Mouse (Mus musculus) forebrain, embryonic 15.5 days (tissue): ENCODE measurements around the gene 2200002D01Rik. TPM values are rescaled to one million over a fixed set of nuclear protein-coding genes. Genes with fewer than 3 reads are reported as not detected.

ENCODE experiments used
- ATAC-seq: fragments of 200-750 bp; cut with Nextera tagmentation; replicated peaks from 2 replicates; pipeline ENCODE4 v1.8.0; 2017; ENCODE audit warnings: mild to moderate bottlenecking, moderate TSS enrichment, moderate library complexity
- H3K27ac ChIP-seq: fragments of 300-500 bp; sonication (generic); replicated peaks from 2 replicates; pipeline ENCODE4 v1.5.1; 2015; ENCODE audit warnings: mild to moderate bottlenecking, inconsistent platforms
- H3K27me3 ChIP-seq: fragments of 300-500 bp; sonication (generic); 2 replicates; pipeline ENCODE4 v1.6.1; 2015; ENCODE audit warnings: inconsistent platforms
- H3K36me3 ChIP-seq: fragments of 300-500 bp; sonication (generic); 2 replicates; pipeline ENCODE4 v1.6.1; 2015; ENCODE audit warnings: mild to moderate bottlenecking, inconsistent platforms
- H3K4me1 ChIP-seq: fragments of 300-500 bp; sonication (generic); 2 replicates; pipeline ENCODE4 v1.6.1; 2015; ENCODE audit warnings: inconsistent platforms
- H3K4me2 ChIP-seq: fragments of 300-500 bp; sonication (generic); replicated peaks from 2 replicates; pipeline ENCODE4 v1.6.1; 2015; ENCODE audit warnings: mild to moderate bottlenecking, inconsistent platforms
- H3K4me3 ChIP-seq: fragments of 300-500 bp; sonication (generic); 2 replicates; pipeline ENCODE4 v1.5.1; 2015; ENCODE audit warnings: mild to moderate bottlenecking, inconsistent platforms
- H3K9ac ChIP-seq: fragments of 300-500 bp; sonication (generic); replicated peaks from 2 replicates; pipeline ENCODE4 v1.6.1; 2015; ENCODE audit warnings: mild to moderate bottlenecking, inconsistent platforms
- H3K9me3 ChIP-seq: fragments of 300-500 bp; sonication (generic); 2 replicates; pipeline ENCODE4 v1.6.1; 2016; ENCODE audit warnings: inconsistent platforms
- WGBS: fragments of 180-500 bp; shearing (Covaris S2); methylation state at CpG from one replicate; pipeline ENCODE4 v1.1.7; 2015; ENCODE audit warnings: mixed read lengths; 5-methylcytosine and 5-hydroxymethylcytosine counted together
- polyA plus RNA-seq: library from polyadenylated mRNA; unstranded; fragments of >200 nt; fragmentation: Nextera tagmentation; extraction: Ambion mirVana; gene quantifications from 2 replicates; pipeline ENCODE4 v1.2.1, GENCODE M21; 2015

The 2200002D01Rik gene
- 0.95 TPM in 1 of 2 replicates, not detected in the other for polyA plus RNA-seq

DNA sequence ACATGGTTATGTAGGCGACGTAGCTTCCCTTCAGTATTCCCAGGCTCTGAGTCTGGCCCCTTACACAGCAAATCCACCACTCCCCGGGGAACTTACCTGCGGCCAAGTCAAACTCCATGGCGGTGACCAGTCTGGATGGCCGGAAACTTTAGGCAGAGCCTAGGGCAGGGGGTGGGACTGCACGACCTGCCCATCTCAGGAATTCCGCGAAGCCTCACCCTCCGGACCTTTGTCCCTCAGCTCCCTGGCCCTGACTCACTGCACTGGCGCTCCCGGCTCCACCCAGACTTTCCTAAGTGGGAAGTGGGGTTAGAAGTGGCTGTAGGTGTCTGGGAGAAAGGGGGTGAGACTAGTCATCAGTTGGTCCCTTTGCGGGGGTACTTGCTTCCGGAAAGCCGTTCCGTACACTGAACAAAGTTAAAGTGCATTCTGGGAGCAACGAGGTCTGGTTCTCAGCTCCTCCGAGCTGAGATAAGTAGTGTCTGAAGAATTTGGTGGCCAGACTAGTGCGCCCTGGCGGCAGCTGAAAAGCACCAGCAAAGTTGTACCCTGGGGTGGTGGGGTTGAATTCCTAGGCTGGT, at the start of gene 2200002D01Rik:
TSS of gene 2200002D01Rik (minus strand) at position 206 of the 581 bp plus-strand sequence.
- Histone ChIP-seq H3K4me2 (peak within 1 kb of the TSS; percentile 23), H3K27me3 (peaks cover 11% of the 10 kb centered on the region), H3K4me3 (0 out of 2 replicates have a peak within 1 kb of the TSS, but pooled peaks have one; percentile 7), H3K36me3 (0 out of 2 replicates have a peak, but pooled peaks cover 4% of the 10 kb centered on the region), H3K27ac (no peak within 1 kb of the TSS), H3K9me3 (no peaks in the 10 kb centered on the region), H3K4me1 (no peaks in the 10 kb centered on the region), H3K9ac (no peak within 1 kb of the TSS)
- 18% methylated on average over 20 of the region's 20 CpGs for WGBS
- ATAC-seq = no peak

DNA sequence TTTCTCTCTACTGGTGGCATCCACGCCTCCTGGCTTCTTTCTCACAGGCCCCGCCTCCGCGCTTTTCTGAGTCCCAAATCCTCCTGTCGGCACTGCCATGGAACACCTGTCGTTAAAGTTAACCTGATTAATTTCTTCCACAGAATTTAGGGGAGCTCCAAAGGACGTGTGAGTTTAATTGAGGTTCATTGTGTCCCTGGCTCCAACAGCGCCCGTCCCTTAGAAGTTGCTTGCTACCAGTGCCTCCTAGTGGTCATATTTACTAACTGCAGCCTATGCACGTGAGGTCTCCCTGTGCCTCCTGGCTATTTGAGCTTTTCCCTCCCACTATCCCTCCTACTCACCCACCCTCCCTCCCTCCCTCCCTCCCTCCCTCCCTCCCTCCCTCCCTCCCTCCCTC, 48.7 kb upstream of the 2200002D01Rik start:
- H3K4me2 ChIP-seq = 0 out of 2 replicates have a peak overlapping the region, but pooled peaks have one; percentile 16
- H3K27me3 ChIP-seq = no peaks in the 10 kb centered on the region
- ATAC-seq = no peak
- no peak overlapping the region for H3K9ac ChIP-seq
- H3K4me3 ChIP-seq = no peak overlapping the region
- WGBS = 9% methylated on average over 10 of the region's 10 CpGs
- no peak overlapping the region for H3K27ac ChIP-seq
- no peaks in the 10 kb centered on the region for H3K36me3 ChIP-seq
- no peaks in the 10 kb centered on the region for H3K9me3 ChIP-seq
- H3K4me1 ChIP-seq = peaks cover 22% of the 10 kb centered on the region

DNA sequence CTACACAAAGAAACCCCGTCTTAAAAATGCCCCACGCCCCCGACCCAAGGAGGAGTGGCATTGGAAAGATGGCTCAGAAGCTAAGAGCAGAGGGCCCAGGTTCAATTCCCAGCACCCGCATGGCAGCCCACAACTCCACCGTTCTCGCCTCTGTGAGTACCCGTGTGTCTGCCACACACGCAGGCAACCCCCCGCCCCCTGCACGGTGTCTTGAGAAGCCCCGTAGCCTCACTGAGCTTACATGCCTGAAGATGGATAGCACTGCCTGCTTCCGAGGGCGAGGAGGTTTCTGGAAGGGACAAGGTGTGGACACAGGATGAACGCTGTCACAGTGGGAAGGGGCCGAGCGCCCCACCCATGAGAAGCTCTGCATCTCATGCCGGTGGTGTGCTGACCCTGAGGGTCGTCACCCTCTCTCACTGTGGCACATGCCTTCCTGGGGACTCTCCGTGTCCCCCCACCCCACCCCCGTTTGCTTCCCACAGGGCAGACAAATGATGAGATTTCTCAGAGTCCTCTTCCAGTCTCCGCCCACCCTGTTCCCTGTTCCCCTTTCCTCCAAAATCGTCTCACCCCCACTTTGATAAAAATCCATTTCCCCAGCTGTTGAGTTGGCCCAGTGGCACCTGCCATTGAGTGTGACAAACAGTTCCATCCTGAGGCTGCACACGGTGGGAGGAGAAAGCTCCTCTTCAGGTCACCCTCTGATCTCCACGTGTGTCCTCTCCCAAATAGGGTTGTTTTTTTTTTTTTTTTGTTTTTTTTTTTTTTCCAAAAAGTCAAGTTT, 47.8 kb upstream of the 2200002D01Rik start:
- Histone ChIP-seq H3K36me3 (no peaks in the 10 kb centered on the region), H3K27me3 (no peaks in the 10 kb centered on the region), H3K9me3 (no peaks in the 10 kb centered on the region), H3K27ac (no peak overlapping the region), H3K4me1 (peaks cover 29% of the 10 kb centered on the region), H3K9ac (no peak overlapping the region), H3K4me2 (no peak overlapping the region), H3K4me3 (no peak overlapping the region)
- ATAC-seq = no peak
- 84% methylated on average over 24 of the region's 24 CpGs for WGBS

DNA sequence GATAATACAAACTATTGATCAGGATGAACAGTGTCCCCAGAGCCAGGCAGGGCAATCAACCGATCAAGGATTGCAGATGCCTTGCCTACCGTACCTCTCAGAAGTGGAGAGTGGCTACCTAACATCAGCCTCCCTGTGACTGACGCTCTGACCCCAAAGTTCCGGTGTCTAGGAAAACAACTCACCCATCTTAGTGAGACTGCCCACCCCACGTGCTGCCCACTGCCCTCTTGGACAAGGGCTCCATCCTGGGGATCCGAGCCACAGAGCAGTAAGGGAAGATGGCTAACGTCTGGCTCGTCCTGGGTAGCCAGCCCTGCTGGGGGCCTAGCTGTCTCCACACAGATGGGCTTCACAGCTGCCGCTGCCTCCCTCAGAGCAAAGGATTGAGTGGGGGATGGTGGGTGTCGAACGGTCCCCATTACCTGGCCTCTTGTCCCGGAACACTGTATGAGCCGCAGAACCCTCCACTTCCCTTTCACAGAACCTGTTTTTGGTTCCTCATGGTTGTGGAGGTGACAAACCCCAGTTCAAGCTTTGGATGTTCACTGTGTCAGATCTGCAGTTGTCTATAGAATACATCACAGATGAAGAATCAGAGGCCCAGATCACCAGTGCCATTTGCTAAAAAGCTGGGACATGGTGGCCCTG, 46.0 kb upstream of the 2200002D01Rik start:
- Histone ChIP-seq H3K9ac (no peak overlapping the region), H3K27me3 (no peaks in the 10 kb centered on the region), H3K4me1 (peaks cover 38% of the 10 kb centered on the region), H3K36me3 (no peaks in the 10 kb centered on the region), H3K4me2 (no peak overlapping the region), H3K27ac (no peak overlapping the region), H3K9me3 (no peaks in the 10 kb centered on the region), H3K4me3 (no peak overlapping the region)
- no peak for ATAC-seq
- WGBS = 75% methylated on average over 13 of the region's 13 CpGs

DNA sequence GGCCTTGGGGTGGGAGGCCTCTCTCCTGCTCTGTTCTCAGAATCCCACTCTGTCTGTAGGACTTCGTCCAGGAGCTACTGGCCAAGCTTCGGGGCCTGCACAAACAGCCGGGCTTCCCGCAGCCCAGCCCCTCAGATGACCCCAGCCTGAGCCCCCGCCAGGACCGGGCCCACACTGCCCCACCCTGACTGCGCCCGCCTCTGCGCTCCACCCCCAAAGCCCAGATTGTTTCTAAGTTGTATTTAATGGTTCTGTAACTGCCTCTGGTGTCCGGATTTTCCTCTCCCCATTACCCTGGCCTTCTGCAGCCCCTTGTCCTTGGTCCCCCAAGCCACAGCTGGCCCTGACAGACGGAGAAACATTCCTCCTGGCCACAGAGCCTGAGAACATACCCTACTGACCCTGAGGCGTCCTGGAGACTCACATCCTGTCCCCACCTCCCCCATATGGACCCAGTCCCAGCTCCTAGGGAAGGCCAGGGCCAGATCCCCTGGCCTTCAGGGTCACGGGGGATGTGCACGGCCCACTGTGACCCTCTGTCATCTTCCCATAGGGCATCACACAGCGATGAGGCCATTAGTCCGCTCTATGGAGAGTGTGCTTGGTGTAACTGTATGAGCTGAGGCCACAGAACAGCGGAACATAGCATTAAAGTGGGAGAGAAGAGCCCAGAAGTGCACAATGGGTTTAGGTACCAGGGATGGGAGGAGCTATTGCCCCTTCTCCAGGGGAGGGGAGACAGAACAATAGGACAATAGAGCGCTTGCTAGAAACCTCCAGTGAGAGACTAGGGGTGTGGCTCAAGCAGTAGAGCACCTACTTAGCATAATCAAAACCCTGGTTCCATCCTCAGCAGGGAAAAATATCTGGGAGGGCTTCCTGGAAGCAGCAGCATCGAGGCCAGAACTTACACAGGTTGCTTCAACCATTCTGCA, 45.1 kb upstream of the 2200002D01Rik start:
- peak overlapping the region; percentile 91 for H3K27ac ChIP-seq
- H3K4me2 ChIP-seq = no peak overlapping the region
- no peak overlapping the region for H3K4me3 ChIP-seq
- 44% methylated on average over 19 of the region's 19 CpGs for WGBS
- no peaks in the 10 kb centered on the region for H3K27me3 ChIP-seq
- no peaks in the 10 kb centered on the region for H3K36me3 ChIP-seq
- H3K4me1 ChIP-seq = peaks cover 44% of the 10 kb centered on the region
- ATAC-seq = no peak
- no peak overlapping the region; the same call in 1 of the 2 replicates for H3K9ac ChIP-seq
- no peaks in the 10 kb centered on the region for H3K9me3 ChIP-seq

DNA sequence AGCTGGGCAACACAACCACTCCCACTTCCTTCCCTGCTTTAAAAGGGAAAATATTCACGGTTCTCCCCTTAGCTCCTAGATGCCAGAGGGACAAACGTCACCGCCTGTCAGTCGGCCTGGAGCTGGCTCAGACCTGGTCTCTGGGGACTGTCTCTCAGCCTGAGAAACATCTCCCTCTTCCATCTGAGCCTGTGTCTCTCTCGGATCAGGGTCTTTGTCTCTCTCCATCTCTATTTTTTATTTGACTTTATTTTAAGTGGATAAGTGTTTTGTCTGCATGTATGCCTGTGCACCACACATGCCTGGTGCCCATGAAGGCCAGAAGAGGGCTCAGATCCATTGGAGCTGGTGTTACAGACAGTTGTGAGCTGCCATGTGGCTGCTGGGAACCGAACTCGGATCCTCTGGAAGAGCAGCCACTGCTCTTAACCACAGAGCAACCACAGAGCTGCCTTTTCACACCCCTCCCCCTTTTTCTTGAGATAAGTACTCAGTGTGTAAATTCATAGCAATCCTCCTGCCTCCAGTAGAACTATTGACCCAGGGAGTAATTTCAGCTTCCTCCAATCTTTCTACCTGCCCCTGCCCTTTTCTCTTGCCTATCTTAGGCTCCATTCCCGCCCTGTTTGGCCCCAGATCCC, 44.3 kb upstream of the 2200002D01Rik start:
- 23% methylated on average over 8 of the region's 8 CpGs for WGBS
- no peak overlapping the region for H3K4me3 ChIP-seq
- H3K9me3 ChIP-seq = no peaks in the 10 kb centered on the region
- no peaks in the 10 kb centered on the region for H3K27me3 ChIP-seq
- H3K36me3 ChIP-seq = no peaks in the 10 kb centered on the region
- peak; percentile 7; the same call in 1 of the 2 replicates for ATAC-seq
- 0 out of 2 replicates have a peak overlapping the region, but pooled peaks have one; percentile 18 for H3K4me2 ChIP-seq
- H3K9ac ChIP-seq = no peak overlapping the region
- H3K27ac ChIP-seq = peak overlapping the region; percentile 91
- peaks cover 44% of the 10 kb centered on the region for H3K4me1 ChIP-seq

DNA sequence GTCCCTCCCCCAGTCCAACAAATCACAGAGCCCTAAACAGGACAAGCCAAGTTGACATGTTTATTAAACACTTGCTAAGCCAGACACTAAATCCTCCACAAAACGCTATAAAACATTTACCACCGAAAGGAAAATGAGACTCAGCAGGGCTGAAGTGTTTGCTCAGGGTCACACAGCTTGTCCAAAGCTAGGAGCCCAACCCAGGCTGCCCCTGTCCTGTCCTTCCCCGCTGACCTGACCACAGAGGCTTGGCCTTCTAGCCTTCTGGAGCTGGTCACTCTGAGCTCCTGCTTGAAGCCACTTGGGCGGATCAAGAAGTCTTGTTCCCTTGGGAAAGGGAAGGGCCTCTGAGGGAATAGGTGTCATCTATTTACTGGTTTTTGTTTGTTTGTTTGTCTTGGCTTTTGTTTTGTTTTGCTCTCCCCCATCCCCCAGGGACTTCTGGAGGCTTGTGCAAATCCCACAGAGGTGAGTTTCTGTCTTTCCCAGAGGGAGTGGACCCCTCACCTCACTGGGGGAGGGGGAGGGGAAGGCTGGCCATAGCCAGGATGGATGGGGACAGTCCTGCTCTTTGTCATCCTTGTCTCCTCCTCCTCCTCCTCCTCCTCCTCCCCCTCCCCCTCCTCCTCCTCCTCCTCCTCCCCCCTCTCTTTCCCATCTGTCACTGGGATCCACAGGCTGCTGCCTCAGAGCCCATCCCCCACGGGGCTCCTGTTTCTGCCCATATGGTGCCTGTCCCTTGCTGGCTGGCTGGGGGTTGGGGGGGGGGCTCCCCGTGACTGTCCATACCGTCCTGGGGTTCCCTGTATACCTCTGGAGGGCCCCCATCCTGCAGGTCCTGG, 43.6 kb upstream of the 2200002D01Rik start:
- peaks cover 44% of the 10 kb centered on the region for H3K4me1 ChIP-seq
- no peaks in the 10 kb centered on the region for H3K9me3 ChIP-seq
- peak overlapping the region; percentile 18; the same call in 1 of the 2 replicates for H3K4me2 ChIP-seq
- ATAC-seq = peak; percentile 55
- no peak overlapping the region for H3K9ac ChIP-seq
- H3K27ac ChIP-seq = peak overlapping the region; percentile 91
- no peaks in the 10 kb centered on the region for H3K27me3 ChIP-seq
- H3K36me3 ChIP-seq = no peaks in the 10 kb centered on the region
- 25% methylated on average over 6 of the region's 7 CpGs for WGBS
- no peak overlapping the region for H3K4me3 ChIP-seq

DNA sequence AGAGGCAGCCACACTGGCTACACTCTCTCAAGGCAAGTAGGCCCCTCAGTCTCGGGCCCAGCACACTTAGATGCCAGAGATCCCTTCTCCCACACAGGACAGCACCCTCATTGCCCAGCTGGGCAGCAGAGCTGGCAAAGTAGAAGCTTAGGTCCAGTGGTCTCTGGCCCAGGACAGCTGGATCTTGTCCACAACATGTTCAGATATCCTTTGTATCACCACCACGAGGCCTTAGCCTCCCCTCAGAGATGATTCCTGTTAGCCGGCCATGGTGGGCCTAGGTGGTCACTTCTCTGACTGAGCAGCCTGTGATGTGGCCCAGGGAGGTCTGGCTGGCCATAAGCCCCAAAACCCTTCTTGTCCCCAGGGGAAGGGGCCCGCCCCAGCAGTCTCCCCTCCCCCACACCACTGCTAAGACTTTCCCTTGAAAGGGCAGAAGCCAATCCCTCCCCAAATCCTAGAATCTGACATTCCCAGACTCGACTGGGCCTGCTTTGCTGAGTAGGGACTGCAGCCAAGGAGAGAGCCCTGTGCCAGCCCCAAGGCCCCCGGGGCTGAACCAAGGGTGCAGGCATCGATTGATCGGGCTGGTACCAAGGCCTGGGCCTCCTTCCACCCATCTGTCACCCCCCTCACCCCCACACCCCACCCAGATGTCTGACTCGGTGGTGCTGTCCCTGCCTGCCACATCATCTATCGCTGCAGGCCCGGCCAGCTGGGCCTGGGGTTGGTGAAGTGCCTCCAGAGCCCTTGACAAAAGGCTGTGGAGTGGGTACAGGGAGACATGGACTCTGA, 42.6 kb upstream of the 2200002D01Rik start:
- Histone ChIP-seq H3K4me1 (peaks cover 44% of the 10 kb centered on the region), H3K27me3 (no peaks in the 10 kb centered on the region), H3K4me3 (no peak overlapping the region), H3K27ac (peak overlapping the region; percentile 91), H3K4me2 (peak overlapping the region; percentile 11; the same call in 1 of the 2 replicates), H3K9me3 (no peaks in the 10 kb centered on the region), H3K36me3 (no peaks in the 10 kb centered on the region), H3K9ac (no peak overlapping the region)
- WGBS = 36% methylated on average over 11 of the region's 11 CpGs
- ATAC-seq = peak; percentile 24; the same call in 1 of the 2 replicates

DNA sequence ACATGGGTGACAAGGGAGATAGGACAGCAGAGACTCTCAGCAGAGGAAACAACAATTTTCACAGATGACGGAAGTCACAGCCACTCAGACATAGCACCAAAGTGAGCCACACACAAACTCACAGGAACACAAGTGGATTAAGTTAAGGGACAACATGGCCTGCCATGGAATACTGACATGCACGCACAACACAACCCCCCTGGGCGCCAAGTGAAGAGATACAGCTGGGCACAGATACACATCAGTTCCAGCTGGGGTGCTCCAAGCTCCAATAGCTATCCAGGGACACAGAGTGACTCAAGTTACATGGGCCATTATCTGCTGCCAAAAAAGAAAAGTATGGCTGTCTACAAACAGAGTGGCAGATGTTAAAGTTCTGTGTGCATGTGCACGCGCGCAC, 41.6 kb upstream of the 2200002D01Rik start:
- H3K9me3 ChIP-seq = no peaks in the 10 kb centered on the region
- H3K27me3 ChIP-seq = no peaks in the 10 kb centered on the region
- no peaks in the 10 kb centered on the region for H3K36me3 ChIP-seq
- peak overlapping the region; percentile 57; the same call in 1 of the 2 replicates for H3K4me3 ChIP-seq
- no peak for ATAC-seq
- H3K9ac ChIP-seq = peak overlapping the region; percentile 55; the same call in 1 of the 2 replicates
- WGBS = 79% methylated on average over 6 of the region's 6 CpGs
- peaks cover 44% of the 10 kb centered on the region for H3K4me1 ChIP-seq
- H3K27ac ChIP-seq = no peak overlapping the region
- peak overlapping the region; percentile 94 for H3K4me2 ChIP-seq
